Mouse (Mus musculus) hindbrain, embryonic 13.5 days (tissue): ENCODE data around the gene Ndufaf8. TPM values are rescaled to one million over a fixed set of nuclear protein-coding genes. Genes with fewer than 3 reads are reported as not detected.

Experiments
- ATAC-seq: fragments of 200-750 bp; cut with Nextera tagmentation; 2 replicates; pipeline ENCODE4 v1.8.0; 2017; ENCODE audit warnings: moderate TSS enrichment; ENCODE audit not compliant: low FRiP score
- H3K27ac ChIP-seq: fragments of 300-500 bp; sonication (generic); 2 replicates; pipeline ENCODE4 v1.5.1; 2015; ENCODE audit warnings: inconsistent platforms, mild to moderate bottlenecking, moderate library complexity
- H3K27me3 ChIP-seq: fragments of 300-500 bp; sonication (generic); 2 replicates; pipeline ENCODE4 v1.6.1; 2015; ENCODE audit warnings: mild to moderate bottlenecking, inconsistent platforms
- H3K36me3 ChIP-seq: fragments of 300-500 bp; sonication (generic); 2 replicates; pipeline ENCODE4 v1.6.1; 2015; ENCODE audit warnings: mild to moderate bottlenecking, inconsistent platforms
- H3K4me1 ChIP-seq: fragments of 300-500 bp; sonication (generic); replicated peaks from 2 replicates; pipeline ENCODE4 v1.6.1; 2015; ENCODE audit warnings: inconsistent platforms
- H3K4me2 ChIP-seq: fragments of 300-500 bp; sonication (generic); 2 replicates; pipeline ENCODE4 v1.6.1; 2015; ENCODE audit warnings: inconsistent platforms, mild to moderate bottlenecking, moderate library complexity
- H3K4me3 ChIP-seq: fragments of 300-500 bp; sonication (generic); 2 replicates; pipeline ENCODE4 v1.5.1; 2015; ENCODE audit warnings: mild to moderate bottlenecking, inconsistent platforms
- H3K9ac ChIP-seq: fragments of 300-500 bp; sonication (generic); 2 replicates; pipeline ENCODE4 v1.6.1; 2015; ENCODE audit warnings: mild to moderate bottlenecking, inconsistent platforms
- H3K9me3 ChIP-seq: fragments of 300-500 bp; sonication (generic); 2 replicates; pipeline ENCODE4 v1.6.1; 2016; ENCODE audit warnings: inconsistent platforms
- WGBS: fragments of 180-500 bp; shearing (Covaris S2); methylation state at CpG from one replicate; pipeline ENCODE4 v1.1.7; 2015; 5-methylcytosine and 5-hydroxymethylcytosine counted together
- microRNA-seq: library from miRNA; unstranded; fragments of <30 nt; microRNA quantifications from one replicate; pipeline ENCODE4, GENCODE M21; 2016
- polyA plus RNA-seq: library from polyadenylated mRNA; unstranded; fragments of >200 nt; fragmentation: Nextera tagmentation; extraction: Ambion mirVana; gene quantifications from 2 replicates; pipeline ENCODE4 v1.2.1, GENCODE M21; 2015

Ndufaf8 gene
- polyA plus RNA-seq, 1 experiment from 2014 or later = 52.7 TPM

GRCm38 (mm10) chr11:120142601-120143051 lies 43.9 kb downstream of the Ndufaf8 start:
- 76% methylated on average over 3 of the region's 3 CpGs for WGBS
- ATAC-seq = no peak
- no peaks in the 10 kb centered on the region for H3K27me3 ChIP-seq
- no peaks in the 10 kb centered on the region for H3K9me3 ChIP-seq
- no peak overlapping the region for H3K4me2 ChIP-seq
- H3K27ac ChIP-seq = no peak overlapping the region
- H3K36me3 ChIP-seq = peaks cover 40% of the 10 kb centered on the region
- no peak overlapping the region for H3K4me3 ChIP-seq
- H3K4me1 ChIP-seq = peaks cover 40% of the 10 kb centered on the region
- H3K9ac ChIP-seq = 0 out of 2 replicates have a peak overlapping the region, but pooled peaks have one; percentile 51

GRCm38 (mm10) chr11:120143708-120144497 lies 45.2 kb downstream of the Ndufaf8 start:
- no peak overlapping the region for H3K4me3 ChIP-seq
- H3K27me3 ChIP-seq = no peaks in the 10 kb centered on the region
- H3K4me1 ChIP-seq = peaks cover 37% of the 10 kb centered on the region
- H3K36me3 ChIP-seq = peaks cover 28% of the 10 kb centered on the region
- H3K4me2 ChIP-seq = no peak overlapping the region
- WGBS = 74% methylated on average over 13 of the region's 13 CpGs
- H3K9me3 ChIP-seq = no peaks in the 10 kb centered on the region
- H3K27ac ChIP-seq = no peak overlapping the region
- no peak for ATAC-seq
- H3K9ac ChIP-seq = no peak overlapping the region

DNA sequence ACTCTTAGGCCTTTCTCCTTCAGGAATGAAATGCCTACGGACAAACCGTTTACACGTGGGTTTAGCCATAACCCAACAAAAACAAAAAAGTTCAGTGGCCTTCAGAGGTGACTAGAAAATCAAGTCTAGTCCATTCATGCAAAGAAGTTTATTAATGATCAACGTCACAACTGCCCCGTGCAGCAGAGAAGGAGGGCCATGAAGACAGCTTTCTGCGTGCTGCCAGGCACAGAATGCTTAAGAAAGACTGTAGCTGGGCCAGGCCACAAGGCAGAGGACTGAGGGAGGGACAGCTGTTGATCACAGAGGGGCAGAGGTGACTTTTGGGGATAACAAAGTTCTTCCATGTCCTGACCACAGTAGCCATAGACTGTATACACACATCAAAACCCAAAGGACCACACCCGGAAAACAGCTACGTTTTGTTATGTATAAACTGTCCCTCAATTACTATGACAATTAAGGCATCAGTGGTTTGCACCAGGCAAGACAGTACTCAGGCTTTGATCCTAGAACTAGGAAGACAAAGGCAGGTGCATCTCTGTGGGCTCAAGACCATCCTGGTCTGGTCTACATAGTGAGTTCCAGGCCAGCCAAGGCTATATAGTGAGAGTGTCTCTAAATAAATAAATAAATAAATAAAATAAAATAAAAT lies 49.6 kb downstream of the Ndufaf8 start:
- WGBS = 89% methylated on average over 8 of the region's 8 CpGs
- Histone ChIP-seq H3K27me3 (no peaks in the 10 kb centered on the region), H3K9me3 (no peaks in the 10 kb centered on the region), H3K4me3 (no peak overlapping the region), H3K27ac (no peak overlapping the region), H3K4me1 (peaks cover 43% of the 10 kb centered on the region), H3K4me2 (no peak overlapping the region), H3K36me3 (0 out of 2 replicates have a peak, but pooled peaks cover 16% of the 10 kb centered on the region), H3K9ac (no peak overlapping the region)
- ATAC-seq = no peak

- Histone ChIP-seq H3K9me3 (no peaks in the 10 kb centered on the region), H3K4me1 (peaks cover 30% of the 10 kb centered on the region), H3K4me2 (peak overlapping the region; percentile 74), H3K36me3 (0 out of 2 replicates have a peak, but pooled peaks cover 11% of the 10 kb centered on the region), H3K27me3 (no peaks in the 10 kb centered on the region), H3K4me3 (peak overlapping the region; percentile 90), H3K9ac (peak overlapping the region; percentile 90), H3K27ac (peak overlapping the region; percentile 88)
- WGBS = 44% methylated on average over 6 of the region's 6 CpGs
- ATAC-seq = no peak
Measured at GRCm38 (mm10) chr11:120149510-120150200, 50.9 kb downstream of the Ndufaf8 start.

Small RNAs within 50 kb of the gene (microRNA-seq; reads per million reads assigned to microRNA genes)
- gene Gm25948 = not detected

Other genes starting within 250 kb of the Ndufaf8 start
- gene Chmp6, start 185.5 kb upstream of the Ndufaf8 start, polyA plus RNA-seq = 100 and 103 TPM in 2 replicates
- 10.0 and 12.3 TPM in 2 replicates for gene Baiap2, start 156.2 kb upstream of the Ndufaf8 start, polyA plus RNA-seq
- 24.1 and 24.3 TPM in 2 replicates for gene Aatk, start 51.8 kb upstream of the Ndufaf8 start, polyA plus RNA-seq
- gene Cep131, start 12.1 kb upstream of the Ndufaf8 start, polyA plus RNA-seq = 23.2 and 26.7 TPM in 2 replicates
- 19.3 and 19.8 TPM in 2 replicates for gene Tepsin, start 197 bp upstream of the Ndufaf8 start, polyA plus RNA-seq
- gene Slc38a10, start 52.4 kb downstream of the Ndufaf8 start, polyA plus RNA-seq = 110 and 115 TPM in 2 replicates
- gene Bahcc1, start 134.0 kb downstream of the Ndufaf8 start, polyA plus RNA-seq = 13.6 and 17.0 TPM in 2 replicates
- 4,110 and 4,339 TPM in 2 replicates for gene Actg1, start 249.6 kb downstream of the Ndufaf8 start, polyA plus RNA-seq